Mouse (Mus musculus) kidney, adult 18-20 months (tissue): ENCODE measurements at regions not wholly inside any gene's neighbourhood (a gene's known extent, or its start where the extent isn't known, plus 50 kb on each side); places are given as distances from the start of the nearest gene placed in this dataset.
A peak's percentile ranks its signal among the peaks of the same experiment; 100 is the strongest.
"Not testable (repeated sequence)": the region's sequence is repeated elsewhere in the genome, so short reads cannot be mapped to it uniquely, and the experiment has no call there.

Experiments used
- DNase-seq: peaks from one replicate; pipeline ENCODE4 v3.0.0; 2021

- DNase-seq: not testable (repeated sequence)
Observed at GRCm38 (mm10) chr7:138024021-138024420, 373.5 kb downstream of the Tcerg1l start.

DNA sequence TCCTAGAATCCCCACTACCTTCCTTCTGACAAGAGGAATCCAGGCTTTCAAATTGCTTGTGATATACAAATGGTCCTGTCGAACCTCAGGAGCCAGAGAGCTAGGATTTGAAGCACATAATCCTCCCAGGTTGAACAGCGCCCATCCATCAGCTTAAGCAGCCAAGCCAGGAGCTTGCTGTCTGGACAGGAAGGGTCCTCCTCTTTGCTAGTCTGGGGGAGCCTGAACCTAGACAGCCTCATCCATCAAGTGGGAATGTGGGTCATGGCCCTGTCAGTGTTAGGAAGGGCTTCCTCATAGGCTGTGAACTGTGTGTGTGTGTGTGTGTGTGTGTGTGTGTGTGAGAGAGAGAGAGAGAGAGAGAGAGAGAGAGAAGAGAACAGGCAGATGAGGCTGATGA lies 345.8 kb downstream of the Tcerg1l start:
- DNase-seq: no peak

DNA sequence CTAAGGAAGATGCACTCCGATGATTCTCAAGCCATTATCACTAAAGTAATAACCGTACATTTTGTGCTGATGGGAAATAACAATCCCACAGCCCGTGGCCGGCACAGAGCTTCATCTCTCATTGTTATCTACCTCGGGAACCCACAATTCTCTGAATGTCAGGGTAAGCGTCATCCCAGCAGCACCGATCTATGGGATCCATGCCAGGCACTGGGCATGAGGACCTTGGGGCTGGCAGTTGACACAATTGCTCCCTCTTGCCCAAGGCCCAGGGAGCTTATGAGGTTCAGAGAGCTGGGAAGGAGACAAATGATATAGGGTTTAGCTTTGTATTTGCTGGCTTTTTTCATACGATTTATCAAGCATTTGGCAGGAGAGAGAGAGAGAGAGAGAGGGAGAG lies 342.8 kb downstream of the Tcerg1l start:
- no peak for DNase-seq

- no peak for DNase-seq
Observed at GRCm38 (mm10) chr7:138061116-138061515, 336.4 kb downstream of the Tcerg1l start.

DNA sequence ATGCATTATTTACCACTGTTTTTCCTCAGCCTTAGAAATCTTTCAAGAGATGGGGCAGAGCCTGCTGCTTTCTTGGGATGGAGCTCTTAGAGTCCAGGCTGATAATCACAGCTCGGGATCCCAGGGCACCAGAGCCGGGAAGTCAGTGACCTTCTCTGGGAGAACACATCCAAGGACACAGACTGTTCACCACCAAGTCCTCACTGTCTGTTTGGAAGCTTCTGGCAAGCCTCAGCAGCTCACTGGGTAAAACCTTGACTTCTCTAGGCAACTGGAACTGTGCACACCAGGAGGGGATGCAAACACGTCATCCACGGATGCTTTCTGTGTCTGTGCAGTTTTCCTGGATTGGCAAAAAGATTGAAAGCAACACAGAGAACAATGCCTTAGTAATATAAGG lies 330.6 kb downstream of the Tcerg1l start:
- DNase-seq: no peak

- DNase-seq: no peak
Observed at GRCm38 (mm10) chr7:138075231-138075630, 322.3 kb downstream of the Tcerg1l start.

- DNase-seq: peak; percentile 80
Observed at GRCm38 (mm10) chr7:138083980-138084379, 313.6 kb downstream of the Tcerg1l start.

DNA sequence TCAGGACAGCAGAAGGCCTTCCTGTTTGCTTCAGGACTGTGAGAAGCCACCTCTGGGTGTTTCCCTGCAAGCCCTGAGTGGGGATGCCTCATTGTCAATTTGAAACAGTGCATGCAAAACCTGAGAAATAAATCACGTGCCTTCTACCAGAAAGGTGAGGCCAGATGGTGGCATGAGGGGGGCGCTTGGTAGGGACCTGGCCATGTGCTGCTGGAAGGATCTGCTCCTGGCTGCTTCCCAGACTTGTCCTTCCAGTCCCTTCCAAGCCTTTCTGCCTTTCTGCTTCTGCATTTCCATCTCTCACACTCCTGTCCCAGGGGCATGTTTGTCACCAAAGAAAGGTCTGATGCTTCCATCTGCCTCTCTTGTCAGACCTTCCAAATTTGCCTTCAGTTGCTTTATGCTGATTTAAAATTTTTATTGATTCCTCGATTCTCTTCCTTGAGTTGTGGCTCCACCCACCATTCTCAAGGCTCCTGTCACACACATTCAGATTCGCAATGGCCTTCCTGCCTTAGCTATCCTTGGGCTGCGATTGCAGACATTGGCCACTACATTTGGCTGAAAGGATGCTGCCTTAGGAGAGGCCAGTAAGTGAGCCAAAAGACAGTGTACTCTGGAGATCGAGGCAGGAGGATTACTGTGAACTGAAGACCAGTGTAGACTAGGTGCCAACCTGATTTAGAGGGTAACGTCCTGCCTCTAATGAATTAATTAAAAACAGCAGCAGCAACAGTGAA lies 289.9 kb downstream of the Tcerg1l start:
- no peak for DNase-seq

DNA sequence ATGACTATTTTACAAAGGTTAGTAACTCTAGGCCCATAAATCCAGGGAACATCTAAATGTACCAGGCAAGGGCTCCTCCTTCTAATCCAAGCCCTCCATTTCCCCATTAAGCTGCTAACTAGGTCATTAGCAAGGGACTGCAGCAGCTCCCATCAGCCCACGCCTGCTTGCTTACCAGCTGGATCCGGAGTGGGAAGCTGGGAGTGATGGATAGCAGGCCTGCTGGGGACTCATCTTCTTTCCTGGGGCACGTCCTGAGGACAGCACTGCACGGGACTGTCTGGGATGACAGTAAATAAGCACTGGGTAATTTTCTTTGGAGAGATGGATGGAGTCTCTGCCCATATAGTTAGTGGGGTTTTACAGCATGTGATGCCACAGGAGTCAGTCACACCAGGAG lies 276.0 kb downstream of the Tcerg1l start:
- DNase-seq: no peak

DNA sequence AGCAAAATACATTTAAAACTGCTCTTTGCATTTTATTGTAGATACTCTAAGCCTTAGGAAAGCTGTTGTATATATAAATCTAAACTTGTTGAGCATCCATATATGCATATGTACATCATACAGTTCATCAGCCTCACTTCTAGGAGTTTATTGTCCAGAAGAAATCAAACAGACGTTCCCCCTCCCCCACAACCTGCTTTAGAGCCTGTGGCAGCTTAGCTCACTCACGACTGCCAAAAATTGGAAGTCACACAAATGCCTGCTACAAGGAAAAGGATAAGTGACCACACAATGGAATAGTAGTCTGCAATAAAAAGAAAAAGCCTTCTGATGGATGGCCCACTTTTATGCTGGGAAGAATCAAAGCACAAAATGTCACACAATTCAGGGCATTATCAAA lies 267.8 kb downstream of the Tcerg1l start:
- DNase-seq: no peak

DNA sequence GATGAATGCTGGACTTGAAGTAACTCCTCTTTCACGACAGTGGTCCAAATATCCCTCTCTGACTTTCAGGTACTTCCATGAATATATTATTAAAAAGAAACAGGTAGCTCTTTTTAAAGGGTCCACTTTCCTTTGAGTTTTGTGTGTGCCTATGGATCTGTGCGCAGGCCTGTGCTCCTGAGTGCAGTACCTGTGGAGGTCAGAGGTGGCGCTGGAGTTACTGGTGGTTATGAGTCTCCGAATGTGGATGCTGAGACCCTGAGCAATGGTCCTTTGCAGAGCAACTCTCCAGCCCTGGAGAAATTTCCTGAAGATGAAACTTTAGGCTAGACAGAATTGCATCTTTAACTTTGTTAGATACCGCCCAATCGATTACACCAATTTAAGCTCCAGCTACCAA lies 264.1 kb downstream of the Tcerg1l start:
- no peak for DNase-seq

DNA sequence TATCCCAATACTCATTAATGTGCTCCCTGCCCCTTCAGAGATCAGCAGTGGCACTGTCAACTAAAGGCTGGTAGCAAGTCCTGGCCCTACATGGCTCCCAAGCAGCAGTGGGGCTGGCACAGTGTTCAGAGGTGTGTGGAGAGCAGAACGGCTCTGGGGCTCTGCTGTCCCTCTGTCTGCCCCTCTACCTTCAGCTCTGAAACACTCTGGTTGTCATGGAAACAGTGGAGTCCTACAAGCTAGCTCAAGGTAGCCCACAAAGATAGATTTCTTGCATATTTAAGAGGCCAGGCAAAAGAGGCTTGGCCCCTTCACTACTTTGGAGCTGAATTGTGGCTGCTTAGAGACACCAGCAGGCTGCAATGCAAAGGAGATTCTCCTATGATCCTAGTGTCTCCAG lies 259.6 kb downstream of the Tcerg1l start:
- no peak for DNase-seq

- no peak for DNase-seq
Observed at GRCm38 (mm10) chr7:138139766-138140165, 257.8 kb downstream of the Tcerg1l start.

GRCm38 (mm10) chr7:138149496-138149895 lies 248.0 kb downstream of the Tcerg1l start:
- DNase-seq: no peak

DNA sequence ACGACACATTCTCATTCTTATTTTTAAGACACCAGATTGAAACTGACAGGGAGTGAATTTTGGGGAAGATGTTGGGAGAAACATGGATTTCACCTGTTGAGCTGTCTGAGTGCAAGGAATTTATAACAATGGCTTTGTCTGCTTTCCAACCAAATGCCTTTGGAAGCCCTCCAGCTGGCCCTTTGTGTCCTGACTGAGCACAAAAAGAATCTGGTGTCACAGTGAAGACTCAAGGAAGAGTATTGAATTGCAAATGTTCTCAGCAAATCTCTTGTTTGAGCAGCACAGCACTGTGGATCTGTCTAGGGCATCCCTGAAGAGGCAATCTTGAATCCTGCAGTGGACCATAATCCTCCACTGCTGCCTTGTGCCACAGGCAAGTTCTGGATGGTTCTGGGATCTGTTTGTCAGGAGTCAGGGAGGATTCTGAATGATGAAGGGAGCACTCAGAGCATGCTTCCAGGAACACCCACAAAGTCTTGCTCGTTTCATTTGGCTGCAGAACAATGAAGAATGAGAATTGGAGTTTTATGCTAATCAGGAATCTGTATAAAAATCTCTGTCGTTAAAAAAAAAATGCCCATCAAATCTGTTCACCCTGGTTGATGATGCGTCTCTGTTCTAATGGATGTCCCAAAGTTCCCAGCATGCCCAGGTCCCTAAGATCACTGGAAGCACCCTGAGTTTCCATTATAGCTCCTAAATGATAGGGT lies 243.9 kb downstream of the Tcerg1l start:
- DNase-seq: no peak
